Mouse (Mus musculus) stomach, embryonic 16.5 days (tissue): ENCODE data around the gene Rap1gap2. TPM values are rescaled to one million over a fixed set of nuclear protein-coding genes. Genes with fewer than 3 reads are reported as not detected.

Source experiments
- ATAC-seq: fragments of 200-750 bp; cut with Nextera tagmentation; 2 replicates; pipeline ENCODE4 v1.8.0; 2017; ENCODE audit warnings: moderate number of reproducible peaks, moderate TSS enrichment; ENCODE audit not compliant: insufficient read depth, low FRiP score
- H3K27ac ChIP-seq: fragments of 300-500 bp; sonication (generic); 2 replicates; pipeline ENCODE4 v1.5.1; 2014; ENCODE audit warnings: low read length
- H3K27me3 ChIP-seq: fragments of 300-500 bp; sonication (generic); 2 replicates; pipeline ENCODE4 v1.6.1; 2014; ENCODE audit warnings: low read length, control low read depth, mixed read lengths; ENCODE audit not compliant: control insufficient read depth, insufficient read depth
- H3K36me3 ChIP-seq: fragments of 300-500 bp; sonication (generic); 2 replicates; pipeline ENCODE4 v1.6.1; 2014; ENCODE audit warnings: low read length; ENCODE audit not compliant: control insufficient read depth, insufficient read depth
- H3K4me1 ChIP-seq: fragments of 300-500 bp; sonication (generic); 2 replicates; pipeline ENCODE4 v1.6.1; 2014; ENCODE audit warnings: low read length, control low read depth, mixed read lengths; ENCODE audit not compliant: control insufficient read depth, insufficient read depth
- H3K4me2 ChIP-seq: fragments of 300-500 bp; sonication (generic); 2 replicates; pipeline ENCODE4 v1.6.1; 2014; ENCODE audit warnings: low read depth, low read length, mixed read lengths
- H3K4me3 ChIP-seq: fragments of 300-500 bp; sonication (generic); replicated peaks from 2 replicates; pipeline ENCODE4 v1.5.1; 2014; ENCODE audit warnings: mild to moderate bottlenecking, low read length
- H3K9ac ChIP-seq: fragments of 300-500 bp; sonication (generic); 2 replicates; pipeline ENCODE4 v1.6.1; 2014; ENCODE audit warnings: low read length
- H3K9me3 ChIP-seq: fragments of 300-500 bp; sonication (generic); replicated peaks from 2 replicates; pipeline ENCODE4 v1.6.1; 2016; ENCODE audit warnings: low read length, control low read depth; ENCODE audit not compliant: control insufficient read depth
- WGBS: fragments of 180-500 bp; shearing (Covaris S2); extraction: QIAGEN DNeasy Blood & Tissue Kit; methylation state at CpG from one replicate; pipeline ENCODE4 v1.1.7; 2014; 5-methylcytosine and 5-hydroxymethylcytosine counted together
- polyA plus RNA-seq: library from polyadenylated mRNA; unstranded; fragments of >200 nt; fragmentation: Nextera tagmentation; extraction: Ambion mirVana; gene quantifications from 2 replicates; pipeline ENCODE4 v1.2.1, GENCODE M21; 2015

Rap1gap2 gene
- polyA plus RNA-seq, 1 experiment from 2014 or later, result 11.8 TPM

- no peak overlapping the region for H3K9ac ChIP-seq
- H3K36me3 ChIP-seq, result no peaks in the 10 kb centered on the region
- H3K27ac ChIP-seq, result no peak overlapping the region
- H3K4me2 ChIP-seq, result no peak overlapping the region
- H3K9me3 ChIP-seq, result 0 out of 2 replicates have a peak, but pooled peaks cover 4% of the 10 kb centered on the region
- H3K27me3 ChIP-seq, result no peaks in the 10 kb centered on the region
- no peak for ATAC-seq
- WGBS, result 78% methylated on average over 8 of the region's 8 CpGs
- no peak overlapping the region for H3K4me3 ChIP-seq
- peaks cover 8% of the 10 kb centered on the region; the same call in 1 of the 2 replicates for H3K4me1 ChIP-seq
These were observed 170.6 kb downstream of the Rap1gap2 start for GRCm38 (mm10) chr11:74440112-74440511.

GRCm38 (mm10) chr11:74439202-74439601 is 171.5 kb downstream of the Rap1gap2 start:
- no peak overlapping the region for H3K4me3 ChIP-seq
- 27% methylated on average over 6 of the region's 6 CpGs for WGBS
- H3K27ac ChIP-seq, result peak overlapping the region; percentile 67
- H3K27me3 ChIP-seq, result no peaks in the 10 kb centered on the region
- H3K4me1 ChIP-seq, result peaks cover 8% of the 10 kb centered on the region; the same call in 1 of the 2 replicates
- no peaks in the 10 kb centered on the region for H3K9me3 ChIP-seq
- H3K36me3 ChIP-seq, result no peaks in the 10 kb centered on the region
- H3K4me2 ChIP-seq, result no peak overlapping the region
- no peak overlapping the region for H3K9ac ChIP-seq
- ATAC-seq, result peak; percentile 52; the same call in 1 of the 2 replicates

GRCm38 (mm10) chr11:74438249-74438648 is 172.5 kb downstream of the Rap1gap2 start:
- H3K4me2 ChIP-seq, result no peak overlapping the region
- 85% methylated on average over 4 of the region's 4 CpGs for WGBS
- H3K27me3 ChIP-seq, result no peaks in the 10 kb centered on the region
- peaks cover 8% of the 10 kb centered on the region; the same call in 1 of the 2 replicates for H3K4me1 ChIP-seq
- H3K27ac ChIP-seq, result no peak overlapping the region
- no peak overlapping the region for H3K4me3 ChIP-seq
- no peak overlapping the region for H3K9ac ChIP-seq
- no peaks in the 10 kb centered on the region for H3K36me3 ChIP-seq
- no peaks in the 10 kb centered on the region for H3K9me3 ChIP-seq
- ATAC-seq, result no peak

GRCm38 (mm10) chr11:74435366-74435765 is 175.3 kb downstream of the Rap1gap2 start:
- Histone ChIP-seq H3K27ac (no peak overlapping the region), H3K4me2 (no peak overlapping the region), H3K27me3 (no peaks in the 10 kb centered on the region), H3K4me1 (peaks cover 5% of the 10 kb centered on the region; the same call in 1 of the 2 replicates), H3K4me3 (no peak overlapping the region), H3K9me3 (no peaks in the 10 kb centered on the region), H3K36me3 (no peaks in the 10 kb centered on the region), H3K9ac (no peak overlapping the region)
- no peak for ATAC-seq
- 82% methylated on average over 2 of the region's 2 CpGs for WGBS

- ATAC-seq, result no peak
- H3K4me3 ChIP-seq, result no peak overlapping the region
- WGBS, result 86% methylated on average over 4 of the region's 4 CpGs
- H3K4me2 ChIP-seq, result no peak overlapping the region
- H3K36me3 ChIP-seq, result no peaks in the 10 kb centered on the region
- H3K4me1 ChIP-seq, result no peaks in the 10 kb centered on the region
- no peaks in the 10 kb centered on the region for H3K27me3 ChIP-seq
- no peak overlapping the region for H3K9ac ChIP-seq
- no peak overlapping the region for H3K27ac ChIP-seq
- H3K9me3 ChIP-seq, result no peaks in the 10 kb centered on the region
These were observed 177.7 kb downstream of the Rap1gap2 start for GRCm38 (mm10) chr11:74433000-74433399.

GRCm38 (mm10) chr11:74429798-74430529 is 180.8 kb downstream of the Rap1gap2 start:
- Histone ChIP-seq H3K4me1 (no peaks in the 10 kb centered on the region), H3K9ac (no peak overlapping the region), H3K9me3 (no peaks in the 10 kb centered on the region), H3K27ac (no peak overlapping the region), H3K4me3 (no peak overlapping the region), H3K4me2 (no peak overlapping the region), H3K27me3 (no peaks in the 10 kb centered on the region), H3K36me3 (no peaks in the 10 kb centered on the region)
- no peak for ATAC-seq
- 46% methylated on average over 11 of the region's 11 CpGs for WGBS

GRCm38 (mm10) chr11:74426306-74426705 is 184.4 kb downstream of the Rap1gap2 start:
- 83% methylated on average over 5 of the region's 5 CpGs for whole genome bisulfite sequencing
- H3K4me3 ChIP-seq, result no peak overlapping the region
- no peak overlapping the region for H3K4me2 ChIP-seq
- no peaks in the 10 kb centered on the region for H3K9me3 ChIP-seq
- no peaks in the 10 kb centered on the region for H3K36me3 ChIP-seq
- H3K27ac ChIP-seq, result no peak overlapping the region
- ATAC-seq, result no peak
- H3K27me3 ChIP-seq, result no peaks in the 10 kb centered on the region
- H3K4me1 ChIP-seq, result no peaks in the 10 kb centered on the region
- H3K9ac ChIP-seq, result no peak overlapping the region

- Histone ChIP-seq H3K36me3 (no peaks in the 10 kb centered on the region), H3K4me3 (no peak overlapping the region), H3K9ac (no peak overlapping the region), H3K27me3 (no peaks in the 10 kb centered on the region), H3K4me1 (no peaks in the 10 kb centered on the region), H3K4me2 (no peak overlapping the region), H3K27ac (no peak overlapping the region), H3K9me3 (no peaks in the 10 kb centered on the region)
- WGBS, result 90% methylated on average over 6 of the region's 6 CpGs
- no peak for ATAC-seq
These were observed 188.7 kb downstream of the Rap1gap2 start for GRCm38 (mm10) chr11:74422019-74422418.

- WGBS, result 69% methylated on average over 4 of the region's 4 CpGs
- H3K36me3 ChIP-seq, result no peaks in the 10 kb centered on the region
- H3K9ac ChIP-seq, result no peak overlapping the region
- H3K4me3 ChIP-seq, result no peak overlapping the region
- no peaks in the 10 kb centered on the region for H3K9me3 ChIP-seq
- no peaks in the 10 kb centered on the region for H3K4me1 ChIP-seq
- H3K27me3 ChIP-seq, result no peaks in the 10 kb centered on the region
- no peak overlapping the region for H3K27ac ChIP-seq
- H3K4me2 ChIP-seq, result no peak overlapping the region
- ATAC-seq, result no peak
These were observed 189.6 kb downstream of the Rap1gap2 start for GRCm38 (mm10) chr11:74421151-74421550.
